Mouse (Mus musculus) intestine, embryonic 14.5 days (tissue): ENCODE results near the gene Ciao2b. TPM values are rescaled to one million over a fixed set of nuclear protein-coding genes. Genes with fewer than 3 reads are reported as not detected.
A peak's percentile ranks its signal among the peaks of the same experiment; 100 is the strongest.

ENCODE experiments used
- ATAC-seq: fragments of 200-750 bp; cut with Nextera tagmentation; replicated peaks from 2 replicates; pipeline ENCODE4 v1.8.0; 2017; ENCODE audit warnings: low read depth, moderate number of reproducible peaks, moderate TSS enrichment, moderate library complexity; ENCODE audit not compliant: low FRiP score, low TSS enrichment
- DNase-seq: peaks from one replicate; pipeline ENCODE4 v3.0.0-alpha.2; 2018; ENCODE audit warnings: low spot score
- H3K27ac ChIP-seq: fragments of 300-500 bp; sonication (generic); 2 replicates; pipeline ENCODE4 v1.5.1; 2014; ENCODE audit warnings: low read depth, mild to moderate bottlenecking, control low read depth
- H3K27me3 ChIP-seq: fragments of 300-500 bp; sonication (generic); replicated peaks from 2 replicates; pipeline ENCODE4 v1.6.1; 2014; ENCODE audit warnings: low read length, control low read depth; ENCODE audit not compliant: control insufficient read depth, insufficient read depth
- H3K36me3 ChIP-seq: fragments of 300-500 bp; sonication (generic); 2 replicates; pipeline ENCODE4 v1.6.1; 2014; ENCODE audit warnings: low read length, control low read depth; ENCODE audit not compliant: control insufficient read depth, insufficient read depth
- H3K4me1 ChIP-seq: fragments of 300-500 bp; sonication (generic); replicated peaks from 2 replicates; pipeline ENCODE4 v1.6.1; 2014; ENCODE audit warnings: low read length, control low read depth, mixed read lengths; ENCODE audit not compliant: control insufficient read depth, insufficient read depth
- H3K4me2 ChIP-seq: fragments of 300-500 bp; sonication (generic); 2 replicates; pipeline ENCODE4 v1.6.1; 2014; ENCODE audit warnings: low read length
- H3K4me3 ChIP-seq: fragments of 300-500 bp; sonication (generic); 2 replicates; pipeline ENCODE4 v1.5.1; 2014; ENCODE audit warnings: low read depth, low read length, control low read depth, mixed read lengths
- H3K9ac ChIP-seq: fragments of 300-500 bp; sonication (generic); 2 replicates; pipeline ENCODE4 v1.6.1; 2014; ENCODE audit warnings: mild to moderate bottlenecking, low read length
- H3K9me3 ChIP-seq: fragments of 300-500 bp; sonication (generic); 2 replicates; pipeline ENCODE4 v1.6.1; 2016; ENCODE audit warnings: low read length, control low read depth; ENCODE audit not compliant: control insufficient read depth
- WGBS: fragments of 180-500 bp; shearing (Covaris S2); extraction: QIAGEN DNeasy Blood & Tissue Kit; methylation state at CpG from one replicate; pipeline ENCODE4 v1.1.7; 2014; 5-methylcytosine and 5-hydroxymethylcytosine counted together
- polyA plus RNA-seq: library from polyadenylated mRNA; unstranded; fragments of >200 nt; fragmentation: Nextera tagmentation; extraction: Ambion mirVana; gene quantifications from 2 replicates; pipeline ENCODE4 v1.2.1, GENCODE M21; 2014

Gene Ciao2b
- polyA plus RNA-seq, 1 experiment from 2014 or later, result 92.2 TPM

DNA sequence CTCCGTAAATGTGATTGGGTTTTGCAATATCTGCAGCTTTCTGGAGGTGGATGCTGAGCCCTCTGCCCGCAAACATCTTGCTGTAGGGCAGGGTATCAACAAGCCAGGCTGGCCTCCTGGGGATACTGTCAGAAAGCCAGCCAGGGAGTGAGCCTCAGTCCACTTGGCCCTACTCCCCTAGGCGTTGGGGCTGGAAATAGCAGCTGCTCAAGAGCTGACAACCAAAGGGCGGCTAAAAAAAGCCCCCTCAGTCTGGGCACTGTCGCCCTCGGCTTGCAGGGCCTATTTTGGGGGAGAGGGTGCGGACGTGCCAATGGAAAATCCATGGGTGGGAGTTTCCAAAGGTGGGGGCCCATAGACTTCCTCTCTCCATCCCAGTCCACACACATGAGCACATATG lies 32.5 kb downstream of the Ciao2b start:
- Histone ChIP-seq H3K4me2 (no peak overlapping the region), H3K9me3 (no peaks in the 10 kb centered on the region), H3K4me1 (peaks cover 13% of the 10 kb centered on the region; the same call in 1 of the 2 replicates), H3K36me3 (no peaks in the 10 kb centered on the region), H3K4me3 (no peak overlapping the region), H3K9ac (no peak overlapping the region), H3K27me3 (no peaks in the 10 kb centered on the region), H3K27ac (no peak overlapping the region)
- WGBS, result 84% methylated on average over 8 of the region's 8 CpGs
- ATAC-seq (no peak), DNase-seq (no peak)

DNA sequence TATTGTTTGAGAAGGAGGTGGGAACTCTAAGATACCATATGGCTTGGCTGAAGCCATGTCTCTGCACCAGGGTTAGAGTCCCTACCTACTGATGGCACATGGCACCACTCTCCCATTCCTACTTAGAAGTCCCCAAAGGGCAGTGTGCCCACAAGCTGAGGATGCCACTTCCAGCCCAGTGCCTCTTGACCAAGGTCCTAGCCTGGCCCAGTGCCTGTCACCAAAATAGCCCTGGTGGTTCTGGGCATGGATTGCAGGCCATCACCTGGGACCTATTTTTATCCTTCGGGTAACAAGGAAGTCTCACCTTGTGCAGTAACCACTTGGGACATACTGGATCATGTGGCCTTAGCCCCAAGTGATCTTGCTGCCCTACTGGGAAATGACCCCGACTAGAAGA lies 33.8 kb downstream of the Ciao2b start:
- DNase-seq (no peak), ATAC-seq (no peak)
- no peak overlapping the region for H3K4me2 ChIP-seq
- no peak overlapping the region for H3K9ac ChIP-seq
- 86% methylated on average over 2 of the region's 2 CpGs for WGBS
- H3K36me3 ChIP-seq, result no peaks in the 10 kb centered on the region
- no peak overlapping the region for H3K27ac ChIP-seq
- no peak overlapping the region for H3K4me3 ChIP-seq
- no peaks in the 10 kb centered on the region for H3K9me3 ChIP-seq
- no peaks in the 10 kb centered on the region for H3K27me3 ChIP-seq
- peaks cover 13% of the 10 kb centered on the region; the same call in 1 of the 2 replicates for H3K4me1 ChIP-seq

DNA sequence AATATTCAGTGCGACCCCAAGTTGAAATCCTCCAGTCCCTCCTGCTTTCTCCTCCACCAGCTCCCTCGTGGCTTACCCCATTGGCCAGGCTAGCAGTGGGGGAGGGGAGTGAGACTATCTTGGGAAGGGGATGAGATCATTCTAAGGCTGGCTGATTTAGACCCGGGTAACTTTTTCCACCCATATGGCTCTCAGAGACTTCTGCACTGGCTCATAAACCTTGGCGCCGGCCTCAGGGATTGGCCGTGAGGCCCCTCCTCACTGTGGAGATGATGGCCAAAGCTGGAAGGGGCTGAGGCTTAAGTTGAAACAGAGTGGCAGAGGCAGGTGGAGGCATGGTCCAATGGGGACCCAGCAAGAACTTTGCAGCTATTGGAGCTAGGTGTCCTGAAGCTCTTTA lies 35.4 kb downstream of the Ciao2b start:
- Histone ChIP-seq H3K9ac (no peak overlapping the region), H3K4me1 (peaks cover 14% of the 10 kb centered on the region), H3K4me2 (no peak overlapping the region), H3K27me3 (no peaks in the 10 kb centered on the region), H3K27ac (no peak overlapping the region), H3K4me3 (no peak overlapping the region), H3K36me3 (no peaks in the 10 kb centered on the region), H3K9me3 (no peaks in the 10 kb centered on the region)
- WGBS, result 29% methylated on average over 6 of the region's 6 CpGs
- DNase-seq (no peak), ATAC-seq (no peak)

DNA sequence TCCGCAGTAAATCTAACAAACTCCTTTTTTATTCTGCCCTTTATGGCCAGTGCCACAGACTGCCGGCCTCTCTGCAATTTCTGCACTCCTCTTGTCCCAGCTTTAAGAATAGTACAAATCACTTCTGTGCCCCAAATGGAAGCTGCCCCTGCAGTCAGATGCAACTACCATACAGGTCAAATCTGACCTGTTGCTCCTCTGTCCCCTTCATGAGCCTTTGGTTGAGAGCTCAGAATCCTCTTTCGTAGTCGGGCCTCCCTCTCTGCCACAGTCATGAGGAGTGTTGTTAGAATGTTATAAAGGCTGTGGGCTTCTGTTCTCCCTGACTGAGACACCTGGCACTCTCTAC lies 38.5 kb downstream of the Ciao2b start:
- no peak overlapping the region for H3K27ac ChIP-seq
- H3K27me3 ChIP-seq, result 0 out of 2 replicates have a peak, but pooled peaks cover 5% of the 10 kb centered on the region
- ATAC-seq (no peak), DNase-seq (no peak)
- H3K4me1 ChIP-seq, result peaks cover 13% of the 10 kb centered on the region
- 64% methylated on average over 4 of the region's 4 CpGs for WGBS
- no peaks in the 10 kb centered on the region for H3K36me3 ChIP-seq
- H3K4me3 ChIP-seq, result no peak overlapping the region
- H3K9me3 ChIP-seq, result no peaks in the 10 kb centered on the region
- no peak overlapping the region for H3K4me2 ChIP-seq
- no peak overlapping the region for H3K9ac ChIP-seq

DNA sequence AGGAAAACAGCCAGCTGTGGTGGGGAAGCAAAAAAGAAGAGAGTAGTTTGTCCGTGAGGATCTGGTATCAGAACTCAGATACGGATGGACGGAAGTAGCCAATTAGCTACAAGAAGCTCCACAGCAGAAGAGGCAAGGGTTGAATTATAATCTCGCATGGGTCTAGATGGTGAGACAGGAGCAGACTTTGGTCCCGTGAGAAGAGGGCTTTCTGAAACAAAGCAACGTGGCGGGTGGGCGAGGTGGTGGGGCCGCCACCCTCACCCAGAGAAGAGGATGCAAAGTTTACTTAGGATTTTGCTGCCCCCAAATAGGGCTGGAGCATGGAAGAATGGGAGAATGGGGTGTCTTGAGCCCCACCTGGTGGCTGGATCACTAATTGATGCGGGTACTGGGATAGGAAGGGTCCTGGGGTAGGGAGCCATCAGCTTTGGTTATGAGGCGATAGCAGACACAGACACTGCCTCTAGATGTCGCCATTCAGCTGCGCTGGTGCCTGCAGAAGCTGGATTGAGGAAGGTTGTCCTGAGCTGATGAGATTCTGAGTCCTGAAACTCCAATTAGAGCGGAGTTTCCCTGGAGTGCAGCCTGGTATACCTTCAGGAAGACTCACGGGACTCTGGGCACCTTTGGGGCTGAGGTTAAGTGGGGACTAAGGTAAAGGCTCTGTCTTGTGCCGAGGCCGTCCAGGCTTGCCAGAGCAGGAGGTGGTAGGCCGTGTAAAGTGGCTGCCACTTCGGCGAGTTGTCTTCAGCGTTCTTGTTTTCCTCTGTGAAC lies 39.1 kb downstream of the Ciao2b start:
- ATAC-seq (peak; percentile 88), DNase-seq (peak; percentile 91)
- 0 out of 2 replicates have a peak, but pooled peaks cover 5% of the 10 kb centered on the region for H3K27me3 ChIP-seq
- no peak overlapping the region for H3K27ac ChIP-seq
- H3K4me2 ChIP-seq, result peak overlapping the region; percentile 45
- H3K4me3 ChIP-seq, result peak overlapping the region; percentile 19
- no peaks in the 10 kb centered on the region for H3K9me3 ChIP-seq
- no peak overlapping the region for H3K9ac ChIP-seq
- 20% methylated on average over 21 of the region's 21 CpGs for WGBS
- no peaks in the 10 kb centered on the region for H3K36me3 ChIP-seq
- H3K4me1 ChIP-seq, result peaks cover 15% of the 10 kb centered on the region

DNA sequence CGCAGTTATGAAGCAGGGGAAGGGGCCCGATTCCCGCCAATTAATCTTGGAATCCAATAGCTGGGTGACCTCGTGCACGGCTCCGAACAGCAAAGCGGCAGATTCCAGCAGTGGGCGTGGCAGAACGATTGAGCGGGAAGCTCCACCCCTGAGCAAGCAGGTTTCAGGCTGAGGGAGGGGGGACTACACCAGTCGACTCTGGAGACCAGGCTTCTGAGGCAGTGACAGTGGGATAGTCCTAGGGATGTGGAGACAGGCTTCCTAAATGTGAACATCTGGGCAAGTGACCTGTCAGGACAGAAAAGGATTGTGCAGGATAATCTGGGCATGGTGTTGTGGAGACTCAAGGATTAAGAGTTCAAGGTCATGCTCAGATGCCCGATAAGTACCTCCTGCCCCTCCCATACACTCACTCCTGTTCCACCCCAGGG lies 39.8 kb downstream of the Ciao2b start:
- peaks cover 20% of the 10 kb centered on the region for H3K4me1 ChIP-seq
- peak; percentile 63 for DNase-seq

DNA sequence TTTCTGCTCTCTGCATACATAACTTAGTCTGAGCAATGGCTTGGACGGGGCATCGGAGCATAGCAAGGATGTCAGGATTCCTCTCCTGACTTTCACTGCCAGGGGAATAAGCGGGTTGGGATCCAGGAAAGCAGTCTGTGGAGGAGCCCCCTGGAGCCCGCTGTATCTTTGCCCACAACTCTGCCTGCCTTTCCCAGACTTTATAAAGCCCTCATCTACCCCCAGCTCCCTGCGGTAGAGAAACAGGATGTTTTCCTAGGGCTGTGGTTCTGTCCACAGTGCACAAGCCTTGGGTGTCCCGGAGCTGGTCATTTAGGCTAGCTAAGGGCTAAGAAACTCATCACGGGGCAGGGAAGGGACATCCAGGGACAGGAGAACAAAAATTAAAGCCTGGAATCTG lies 40.4 kb downstream of the Ciao2b start:
- H3K4me3 ChIP-seq, result no peak overlapping the region
- H3K27ac ChIP-seq, result no peak overlapping the region
- ATAC-seq (no peak), DNase-seq (peak; percentile 51)
- H3K4me1 ChIP-seq, result peaks cover 17% of the 10 kb centered on the region
- H3K27me3 ChIP-seq, result 0 out of 2 replicates have a peak, but pooled peaks cover 5% of the 10 kb centered on the region
- H3K4me2 ChIP-seq, result peak overlapping the region; percentile 45
- H3K36me3 ChIP-seq, result no peaks in the 10 kb centered on the region
- H3K9ac ChIP-seq, result no peak overlapping the region
- H3K9me3 ChIP-seq, result no peaks in the 10 kb centered on the region
- WGBS, result 20% methylated on average over 7 of the region's 7 CpGs

More for the DNA sequence above, 39.8 kb downstream of the Ciao2b start:
- 0 out of 2 replicates have a peak, but pooled peaks cover 5% of the 10 kb centered on the region for H3K27me3 ChIP-seq
- peak overlapping the region; percentile 45 for H3K4me2 ChIP-seq
- H3K9ac ChIP-seq, result no peak overlapping the region
- WGBS, result 3% methylated on average over 12 of the region's 12 CpGs
- no peaks in the 10 kb centered on the region for H3K9me3 ChIP-seq
- H3K36me3 ChIP-seq, result no peaks in the 10 kb centered on the region
- H3K4me3 ChIP-seq, result peak overlapping the region; percentile 19
- H3K27ac ChIP-seq, result no peak overlapping the region
- ATAC-seq, result peak; percentile 25; the same call in 1 of the 2 replicates

DNA sequence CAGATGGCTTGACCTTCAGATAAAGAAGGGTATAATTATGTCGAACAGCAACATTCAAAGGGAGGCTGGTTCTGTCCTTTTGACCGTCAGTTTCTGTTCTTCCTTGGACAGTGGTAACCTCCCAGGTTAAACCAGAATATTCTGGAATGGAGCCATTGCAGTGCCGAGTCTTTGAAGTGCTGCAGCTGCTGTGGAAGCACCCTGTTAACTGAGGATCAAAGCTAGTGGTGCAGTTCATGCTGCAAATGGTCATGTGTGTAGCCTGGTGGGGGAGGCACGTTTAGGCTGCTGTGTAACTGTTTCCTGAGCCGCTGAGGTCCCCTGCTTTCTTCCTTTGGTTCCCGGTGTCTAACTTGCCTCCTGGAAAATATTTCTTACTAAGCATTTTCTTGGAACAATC lies 43.3 kb downstream of the Ciao2b start:
- WGBS, result 31% methylated on average over 6 of the region's 6 CpGs
- Histone ChIP-seq H3K4me2 (no peak overlapping the region), H3K9me3 (no peaks in the 10 kb centered on the region), H3K9ac (no peak overlapping the region), H3K4me3 (no peak overlapping the region), H3K27ac (no peak overlapping the region), H3K4me1 (peaks cover 13% of the 10 kb centered on the region; the same call in 1 of the 2 replicates), H3K36me3 (peaks cover 27% of the 10 kb centered on the region), H3K27me3 (0 out of 2 replicates have a peak, but pooled peaks cover 5% of the 10 kb centered on the region)
- peak; percentile 48 for DNase-seq
- no peak for ATAC-seq

DNA sequence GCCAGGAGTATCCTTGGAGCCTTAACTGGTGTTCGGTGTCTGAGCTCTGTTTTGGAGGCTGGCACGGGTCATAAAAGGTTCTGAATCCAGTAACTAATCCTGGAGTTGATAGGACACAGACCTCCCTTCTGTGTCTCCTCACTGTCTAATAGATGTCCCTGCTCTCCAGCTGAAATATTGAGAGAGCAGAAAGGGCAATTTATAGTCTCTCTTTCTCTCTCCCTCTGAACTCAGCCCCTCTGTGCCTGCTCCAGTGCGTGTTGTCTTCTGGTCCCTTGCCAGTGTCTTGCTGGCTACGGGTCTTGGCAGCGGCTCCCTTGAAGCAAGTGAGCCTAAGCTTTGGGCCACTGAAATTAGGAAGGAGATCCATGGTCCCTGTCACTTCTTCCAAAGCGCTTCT lies 44.1 kb downstream of the Ciao2b start:
- H3K27me3 ChIP-seq, result 0 out of 2 replicates have a peak, but pooled peaks cover 5% of the 10 kb centered on the region
- H3K27ac ChIP-seq, result no peak overlapping the region; the same call in 1 of the 2 replicates
- ATAC-seq (no peak), DNase-seq (peak; percentile 51)
- no peak overlapping the region for H3K4me2 ChIP-seq
- H3K4me3 ChIP-seq, result no peak overlapping the region
- H3K9me3 ChIP-seq, result no peaks in the 10 kb centered on the region
- WGBS, result 37% methylated on average over 6 of the region's 6 CpGs
- peaks cover 13% of the 10 kb centered on the region for H3K4me1 ChIP-seq
- no peak overlapping the region for H3K9ac ChIP-seq
- H3K36me3 ChIP-seq, result peaks cover 27% of the 10 kb centered on the region
